ENCODE assay signal across 11 mouse cellular contexts in the genomic region with DNA sequence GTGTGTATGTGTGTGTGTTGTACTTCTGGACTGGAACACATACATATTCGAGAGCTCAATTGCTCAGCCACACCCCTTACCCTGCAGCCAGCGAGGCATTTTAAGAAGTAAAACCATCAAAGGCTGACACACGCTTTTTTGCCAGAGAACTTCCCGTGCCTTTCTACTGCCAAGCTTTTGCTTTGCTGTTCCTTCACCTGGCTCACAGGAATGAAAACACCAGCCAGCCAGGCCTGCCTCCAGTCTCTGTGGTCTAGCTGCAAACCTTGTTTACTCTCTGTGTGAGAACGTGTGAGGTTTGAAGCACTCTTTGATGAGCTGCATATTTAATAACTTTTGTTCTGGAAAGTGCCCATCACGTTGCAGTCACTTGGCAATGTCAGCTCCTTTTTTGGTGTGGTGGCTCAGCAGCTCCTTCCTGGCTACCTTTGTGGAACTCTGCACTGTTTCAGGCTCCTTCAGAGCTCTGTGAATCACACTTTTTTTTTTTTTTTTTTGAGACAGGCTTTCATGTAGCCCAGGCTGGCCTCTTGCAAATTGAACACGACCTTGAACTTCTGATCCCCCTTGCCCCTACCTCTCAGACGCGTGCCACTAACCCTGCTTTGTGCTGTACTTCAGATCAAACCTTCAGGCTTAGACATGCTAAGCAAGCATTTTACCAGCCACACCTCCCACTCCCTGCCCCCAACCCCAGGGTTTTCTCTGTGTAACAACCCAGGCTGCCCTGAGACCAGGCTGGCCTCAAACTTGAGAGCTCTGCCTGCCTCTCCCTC. TPM values are rescaled to one million over a fixed set of nuclear protein-coding genes. Genes with fewer than 3 reads are reported as not detected.
DNase-seq lines count a peak whose midpoint lies in the region; ATAC-seq and TF ChIP-seq lines count a peak whose summit lies in the region.
"Had no signal": no experiment of that assay in that cellular context is flagged by ENCODE, and none has a peak within 500 bp of the region (broad histone marks: within the 10 kb centered on the region; RNA-seq: fewer than 3 reads in every experiment).

No protein-coding gene starts in this region.

- H3K4me1 ChIP-seq in liver, embryonic 11.5 days (replicated peaks; ENCODE audit: control insufficient read depth, insufficient read depth, low read length), result peaks cover 24% of the 10 kb centered on the region
- H3K4me1 ChIP-seq in CH12.LX (ENCODE audit: control insufficient read depth in 1 of 2, insufficient read depth in 2 of 2), result peaks cover 16 to 27% of the 10 kb centered on the region in 2 experiments
- peaks cover 22 to 27% of the 10 kb centered on the region in 2 experiments for H3K4me1 ChIP-seq in liver, embryonic 14.5 days (replicated peaks; ENCODE audit: control insufficient read depth in 2 of 2, insufficient read depth in 2 of 2, low read length in 1 of 2)

- intact Hi-C loops in gastrocnemius, postnatal 36 days (cut with DNase I), result loop anchor here (10.0 kb wide), 1 partner anchor 177 kb away; no protein-coding TSS in a partner anchor
- intact Hi-C loops in left cerebral cortex, postnatal 10 days (cut with DNase I), result no loop called here

- H3K36me3 ChIP-seq in liver, embryonic 11.5 days (ENCODE audit: control insufficient read depth, insufficient read depth, low read length), result no peaks in the 10 kb centered on the region
- H3K36me3 ChIP-seq in CH12.LX (replicated peaks in 1 of 2; ENCODE audit: control insufficient read depth in 1 of 2, insufficient read depth in 1 of 2, low read length in 1 of 2), result peaks cover 0 to 3% of the 10 kb centered on the region in 2 experiments
- peaks cover 22% of the 10 kb centered on the region for H3K36me3 ChIP-seq in liver, embryonic 14.5 days (replicated peaks; ENCODE audit: control insufficient read depth, insufficient read depth, low read depth)

- TF ChIP-seq CTCF in CH12.LX (conservative IDR thresholded peaks at IDR 0.05 in 1 of 2, IDR thresholded peaks at IDR 0.05 in 1 of 2; ENCODE audit: low read depth in 2 of 2, low read length in 2 of 2), result no peak
- no peak for TF ChIP-seq CTCF in liver, embryonic 14.5 days (IDR thresholded peaks at IDR 0.05; ENCODE audit: low read depth)

- TF ChIP-seq RAD21 in CH12.LX (IDR thresholded peaks at IDR 0.05; ENCODE audit: low read depth, low read length), result no peak

- TF ChIP-seq POLR2A in CH12.LX (IDR thresholded peaks at IDR 0.05; ENCODE audit: low read depth, low read length), result no peak

- DNase-seq in liver, embryonic 11.5 days (ENCODE audit: low spot score), result no peak
- DNase-seq in liver (no peak), CH12.LX (ENCODE audit: extremely low read depth) (no peak)
- peak; percentile 14 for DNase-seq in T-cell, adult 2 months (ENCODE audit: low spot score)
- no peak for DNase-seq in liver, embryonic 14.5 days (ENCODE audit: low read depth in 3 of 3, low spot score in 3 of 3)
- no peak for DNase-seq in layer of hippocampus, adult 18-20 months (ENCODE audit: low spot score in 2 of 2)
- DNase-seq in gastrocnemius, postnatal 36 days, result no peak
- DNase-seq in left cerebral cortex, postnatal 10 days (ENCODE audit: extremely low spot score in 1 of 2, low spot score in 2 of 2), result no peak
- DNase-seq: adrenal gland, postnatal 14 days had no signal

- peak overlapping the region; percentile 67 for H3K4me3 ChIP-seq in liver, embryonic 11.5 days (ENCODE audit: low read depth, low read length)
- H3K4me3 ChIP-seq in CH12.LX (replicated peaks in 1 of 3; ENCODE audit: low read depth in 2 of 3, low read length in 2 of 3, poor library complexity in 1 of 3), result peak overlapping the region in 1 of 3 experiments; percentile 33
- H3K4me3 ChIP-seq in liver, embryonic 14.5 days (ENCODE audit: insufficient read depth in 1 of 2, low read depth in 2 of 2, low read length in 2 of 2), result peak overlapping the region; percentile 88 to 97; a peak in 3 of 4 replicates

- no peak overlapping the region for H3K27ac ChIP-seq in liver, embryonic 11.5 days (ENCODE audit: low read depth, low read length)
- H3K27ac ChIP-seq in CH12.LX (ENCODE audit: insufficient read depth, low read depth), result no peak overlapping the region
- H3K27ac ChIP-seq in liver, embryonic 14.5 days, result peak overlapping the region; percentile 98

- peak overlapping the region; percentile 89 for H3K4me2 ChIP-seq in liver, embryonic 11.5 days
- peak overlapping the region; percentile 70; the same call in 1 of the 2 replicates for H3K4me2 ChIP-seq in CH12.LX (ENCODE audit: insufficient read depth, low read depth, poor library complexity, severe bottlenecking)
- peak overlapping the region; percentile 99 for H3K4me2 ChIP-seq in liver, embryonic 14.5 days (ENCODE audit: low read depth)

- H3K9me3 ChIP-seq in liver, embryonic 11.5 days (ENCODE audit: control insufficient read depth, low read length), result no peaks in the 10 kb centered on the region
- peaks cover 7% of the 10 kb centered on the region for H3K9me3 ChIP-seq in CH12.LX (replicated peaks; ENCODE audit: low read length)
- no peaks in the 10 kb centered on the region for H3K9me3 ChIP-seq in liver, embryonic 14.5 days (ENCODE audit: control insufficient read depth, low read length)

- ATAC-seq in liver, embryonic 11.5 days (replicated peaks; ENCODE audit: low FRiP score), result no peak
- no peak for ATAC-seq in liver, embryonic 14.5 days (ENCODE audit: insufficient read depth)

- dilution Hi-C loops in CH12.LX (cut with MboI; ENCODE audit: extremely low pct_ligation_motif_present, extremely low pct_unique_long_range_greater_than_20kb, low sequenced_read_pairs), result no loop called here

- no peaks in the 10 kb centered on the region for H3K79me2 ChIP-seq in CH12.LX (replicated peaks; ENCODE audit: control insufficient read depth, extremely low read depth, insufficient read depth, poor library complexity, severe bottlenecking)

- no peak for TF ChIP-seq EP300 in CH12.LX (IDR thresholded peaks at IDR 0.05; ENCODE audit: low read length)
- TF ChIP-seq EP300 in liver, embryonic 14.5 days (IDR thresholded peaks at IDR 0.05; ENCODE audit: low read depth), result no peak

- 33% methylated on average over 9 of the region's 9 CpGs for WGBS in liver, embryonic 11.5 days
- 31% methylated on average over 9 of the region's 9 CpGs for WGBS in liver, embryonic 14.5 days (ENCODE audit: insufficient replicate concordance)

- no peaks in the 10 kb centered on the region for H3K27me3 ChIP-seq in liver, embryonic 11.5 days (replicated peaks; ENCODE audit: control insufficient read depth, insufficient read depth, low read length)
- H3K27me3 ChIP-seq in CH12.LX (replicated peaks), result no peaks in the 10 kb centered on the region
- H3K27me3 ChIP-seq in liver, embryonic 14.5 days (ENCODE audit: control insufficient read depth, insufficient read depth, low read length), result no peaks in the 10 kb centered on the region

- in situ Hi-C loops in CH12.LX (cut with MboI; ENCODE audit: low pct_ligation_motif_present, low pct_unique_long_range_greater_than_20kb, low sequenced_read_pairs), result no loop called here

- H3K9ac ChIP-seq in liver, embryonic 11.5 days (ENCODE audit: low read depth, low read length), result peak overlapping the region; percentile 4; the same call in 1 of the 2 replicates
- no peak overlapping the region for H3K9ac ChIP-seq in CH12.LX (ENCODE audit: insufficient read depth, low read depth)
- peak overlapping the region; percentile 86 for H3K9ac ChIP-seq in liver, embryonic 14.5 days (replicated peaks)

RNA-seq across cellular contexts. Expression of gene Slc43a1, which starts 0.6 kb away (rescaled TPM):
- polyA plus RNA-seq in liver, embryonic 11.5 days (2014; fragmentation: Nextera tagmentation; extraction: Ambion mirVana), result 83.2 and 101 TPM in 2 replicates
- total RNA-seq in CH12.LX (2012; rRNA removed), result 4.9 and 5.0 TPM in 2 replicates
- 0.19 TPM in 1 of 2 replicates, not detected in the other for total RNA-seq in CH12.LX (2014; rRNA removed)
- 0.30 and 0.71 TPM in 2 replicates for polyA plus RNA-seq in CH12.LX (2012; ENCODE audit: insufficient read length, low read depth)
- polyA plus RNA-seq in liver, embryonic 14.5 days (2012; rRNA removed), result 144 and 151 TPM in 2 replicates
- 174 and 198 TPM in 2 replicates for polyA plus RNA-seq in liver, embryonic 14.5 days (2014; fragmentation: Nextera tagmentation; extraction: Ambion mirVana)
- under 1 TPM; 0.15 to 0.27 TPM for total RNA-seq in layer of hippocampus, adult 18-20 months (2021)
- 10 to 100 TPM in 1 of 2 experiments, 1 to 10 TPM in 1; 7.6 to 19.2 TPM for total RNA-seq in gastrocnemius, postnatal 36 days (2021)
- total RNA-seq in left cerebral cortex, postnatal 10 days (2021), result under 1 TPM; 0.34 to 0.43 TPM

RNA-seq across cellular contexts. Expression of gene Timm10, which starts 11.2 kb away (rescaled TPM):
- 84.3 and 84.5 TPM in 2 replicates for polyA plus RNA-seq in liver, embryonic 11.5 days (2014; fragmentation: Nextera tagmentation; extraction: Ambion mirVana)
- 81.2 and 99.6 TPM in 2 replicates for total RNA-seq in CH12.LX (2012; rRNA removed)
- total RNA-seq in CH12.LX (2014; rRNA removed), result 107 and 115 TPM in 2 replicates
- polyA plus RNA-seq in CH12.LX (2012; ENCODE audit: insufficient read length, low read depth), result 77.7 and 86.0 TPM in 2 replicates
- 39.8 and 46.6 TPM in 2 replicates for polyA plus RNA-seq in liver, embryonic 14.5 days (2012; rRNA removed)
- polyA plus RNA-seq in liver, embryonic 14.5 days (2014; fragmentation: Nextera tagmentation; extraction: Ambion mirVana), result 40.6 and 41.5 TPM in 2 replicates
- 10 to 100 TPM; 52.0 to 57.7 TPM for total RNA-seq in layer of hippocampus, adult 18-20 months (2021)
- total RNA-seq in gastrocnemius, postnatal 36 days (2021), result 10 to 100 TPM; 39.6 to 55.9 TPM
- 10 to 100 TPM; 62.8 to 66.7 TPM for total RNA-seq in left cerebral cortex, postnatal 10 days (2021)

RNA-seq across cellular contexts. Expression of gene Smtnl1, which starts 15.6 kb away (rescaled TPM):
- 0.25 TPM in 1 of 2 replicates, not detected in the other for polyA plus RNA-seq in liver, embryonic 11.5 days (2014; fragmentation: Nextera tagmentation; extraction: Ambion mirVana)
- total RNA-seq in CH12.LX (2012; rRNA removed), result 0.71 and 1.5 TPM in 2 replicates
- total RNA-seq in CH12.LX (2014; rRNA removed), result 0.26 TPM in 1 of 2 replicates, not detected in the other
- 0.13 and 0.14 TPM in 2 replicates for polyA plus RNA-seq in CH12.LX (2012; ENCODE audit: insufficient read length, low read depth)
- 0.09 and 0.38 TPM in 2 replicates for polyA plus RNA-seq in liver, embryonic 14.5 days (2012; rRNA removed)
- polyA plus RNA-seq in liver, embryonic 14.5 days (2014; fragmentation: Nextera tagmentation; extraction: Ambion mirVana), result 0.23 and 0.25 TPM in 2 replicates
- total RNA-seq in layer of hippocampus, adult 18-20 months (2021), result not detected
- 10 to 100 TPM; 58.7 to 84.0 TPM for total RNA-seq in gastrocnemius, postnatal 36 days (2021)
- total RNA-seq in left cerebral cortex, postnatal 10 days (2021), result not detected
- total RNA-seq: adrenal gland, postnatal 14 days; layer of hippocampus, postnatal 14 days had no signal

RNA-seq across cellular contexts. Expression of gene Ube2l6, which starts 39.4 kb away (rescaled TPM):
- 112 and 114 TPM in 2 replicates for polyA plus RNA-seq in liver, embryonic 11.5 days (2014; fragmentation: Nextera tagmentation; extraction: Ambion mirVana)
- total RNA-seq in CH12.LX (2012; rRNA removed) (1.7 and 2.0 TPM in 2 replicates), CH12.LX (2014; rRNA removed) (7.3 and 8.5 TPM in 2 replicates)
- polyA plus RNA-seq in CH12.LX (2012; ENCODE audit: insufficient read length, low read depth), result 4.1 and 5.0 TPM in 2 replicates
- 243 and 304 TPM in 2 replicates for polyA plus RNA-seq in liver, embryonic 14.5 days (2012; rRNA removed)
- 469 and 479 TPM in 2 replicates for polyA plus RNA-seq in liver, embryonic 14.5 days (2014; fragmentation: Nextera tagmentation; extraction: Ambion mirVana)
- total RNA-seq in layer of hippocampus, adult 18-20 months (2021), result 1 to 10 TPM; 4.8 to 5.9 TPM
- 1 to 10 TPM; 2.6 to 3.5 TPM for total RNA-seq in gastrocnemius, postnatal 36 days (2021)
- total RNA-seq in left cerebral cortex, postnatal 10 days (2021), result 1 to 10 TPM; 6.5 to 6.8 TPM

RNA-seq across cellular contexts. Expression of gene Rtn4rl2, which starts 48.5 kb away (rescaled TPM):
- 0.66 and 1.2 TPM in 2 replicates for polyA plus RNA-seq in liver, embryonic 11.5 days (2014; fragmentation: Nextera tagmentation; extraction: Ambion mirVana)
- total RNA-seq in CH12.LX (2012; rRNA removed) (not detected in 2 replicates), CH12.LX (2014; rRNA removed) (not detected in 2 replicates)
- polyA plus RNA-seq in CH12.LX (2012; ENCODE audit: insufficient read length, low read depth), result not detected in 2 replicates
- 0.03 and 0.06 TPM in 2 replicates for polyA plus RNA-seq in liver, embryonic 14.5 days (2012; rRNA removed)
- polyA plus RNA-seq in liver, embryonic 14.5 days (2014; fragmentation: Nextera tagmentation; extraction: Ambion mirVana), result 0.14 TPM in 1 of 2 replicates, not detected in the other
- 100 to 1,000 TPM; 103 to 104 TPM for total RNA-seq in layer of hippocampus, adult 18-20 months (2021)
- total RNA-seq in gastrocnemius, postnatal 36 days (2021), result under 1 TPM; 0.20 to 0.26 TPM
- 10 to 100 TPM; 82.1 to 83.8 TPM for total RNA-seq in left cerebral cortex, postnatal 10 days (2021)
- total RNA-seq: hematopoietic stem cell, adult 5-6 weeks had no signal

Comparison
In these comparisons a context has a peak if more than half of its experiments do, and no peak if none do; other contexts are left out.
1. RNA of gene Smtnl1, which starts 15.6 kb away (total RNA-seq): 58.7 to 84.0 TPM in gastrocnemius, postnatal 36 days; 0.26 to 1.5 TPM in CH12.LX, not detected in layer of hippocampus, adult 18-20 months and not detected in left cerebral cortex, postnatal 10 days; every median in the first group is over 10 times any median in the second.
2. Peak in every context shown above with its lines, with median percentiles within 50 percentile points of each other: H3K4me2 ChIP-seq.